Mouse (Mus musculus) ES-Bruce4 (cell line): ENCODE results near the gene Folr1.

ENCODE experiments used
- CTCF ChIP-seq: IDR thresholded peaks from one replicate; pipeline ENCODE4 v1.8.1; 2011; ENCODE audit warnings: low read depth, low read length
- POLR2A ChIP-seq: IDR thresholded peaks from one replicate; pipeline ENCODE4 v1.8.1; 2011; ENCODE audit warnings: low read length; ENCODE audit not compliant: insufficient read depth

- TF ChIP-seq POLR2A: no peak
- no peak for TF ChIP-seq CTCF
These were observed 12.2 kb downstream of the Folr1 start for GRCm38 (mm10) chr7:101858362-101858761.
